Mouse (Mus musculus): ENCODE results near the gene Vamp4.

Gene Vamp4

DNA sequence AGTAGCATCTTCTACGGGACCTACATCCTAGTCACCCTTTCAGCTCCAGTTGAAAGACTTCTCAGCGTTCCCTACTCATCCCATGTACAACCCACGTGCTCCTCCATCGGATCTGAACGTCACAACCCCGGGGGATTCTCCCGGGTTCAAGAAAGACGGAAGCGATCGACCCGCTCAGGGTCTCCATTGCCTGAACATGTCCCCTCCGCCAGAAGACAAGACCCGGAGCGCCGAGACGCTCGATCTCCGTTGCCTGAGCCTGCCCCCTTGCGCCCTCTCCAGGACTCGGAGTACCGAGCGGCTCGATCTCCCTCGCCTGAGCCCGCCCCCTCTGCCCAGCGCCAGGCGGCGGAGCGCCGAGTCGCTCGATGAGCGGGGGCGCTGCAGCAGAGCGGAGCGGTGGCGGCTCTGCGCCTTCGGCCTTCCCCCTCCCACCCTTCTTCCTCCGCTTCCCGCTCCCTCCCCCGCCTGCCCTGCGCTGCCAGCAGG is at the start of gene Vamp4:
Gene Vamp4, plus strand, starts transcription at position 256 of the 489 bp plus-strand sequence.
- peak; percentile 94 to 98 for DNase-seq (ENCODE audit: inconsistent age in 2 of 2, low spot score in 1 of 2)

DNA sequence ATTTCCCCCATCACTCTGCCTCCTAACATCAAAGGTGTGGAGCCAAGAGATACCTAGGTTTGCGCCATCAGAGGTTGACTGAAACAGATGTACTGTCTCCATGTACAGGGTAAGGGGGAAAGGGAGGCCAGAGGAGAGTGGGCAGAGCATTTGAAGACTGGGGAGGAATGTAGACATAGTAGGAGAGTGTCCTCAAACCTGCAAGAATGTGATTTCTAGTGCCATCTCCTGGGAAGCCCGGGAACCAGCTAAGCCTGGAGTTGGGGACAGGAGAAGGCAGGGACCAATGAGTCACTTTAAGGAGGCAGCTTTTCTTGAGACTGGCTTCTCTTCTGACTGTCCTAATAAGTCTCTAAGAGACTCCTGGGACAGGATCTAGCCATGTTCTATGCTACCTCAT is 40.7 kb upstream of the Vamp4 start:
- DNase-seq (ENCODE audit: inconsistent age in 2 of 2, low spot score in 1 of 2), result peak; percentile 40 to 65

DNA sequence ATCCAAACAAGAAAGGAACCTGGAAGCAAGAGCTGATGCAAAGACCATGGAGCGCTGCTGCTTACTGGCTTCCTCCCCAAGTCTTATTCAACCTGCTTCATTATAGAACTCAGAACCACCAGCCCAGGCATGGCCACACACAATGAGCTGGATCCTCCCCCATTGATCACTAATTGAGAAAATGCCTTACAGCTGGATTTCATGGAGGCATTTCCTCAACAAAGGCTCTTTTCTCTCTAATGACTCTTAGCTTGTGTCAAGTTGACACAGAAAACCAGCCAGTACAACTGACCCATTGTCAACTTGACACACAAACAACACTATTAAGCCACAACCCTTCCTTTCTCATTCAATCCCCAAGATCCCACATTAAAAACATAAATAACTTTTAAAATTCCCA is 39.6 kb upstream of the Vamp4 start:
- DNase-seq (ENCODE audit: inconsistent age in 2 of 2, low spot score in 1 of 2), result no peak

DNA sequence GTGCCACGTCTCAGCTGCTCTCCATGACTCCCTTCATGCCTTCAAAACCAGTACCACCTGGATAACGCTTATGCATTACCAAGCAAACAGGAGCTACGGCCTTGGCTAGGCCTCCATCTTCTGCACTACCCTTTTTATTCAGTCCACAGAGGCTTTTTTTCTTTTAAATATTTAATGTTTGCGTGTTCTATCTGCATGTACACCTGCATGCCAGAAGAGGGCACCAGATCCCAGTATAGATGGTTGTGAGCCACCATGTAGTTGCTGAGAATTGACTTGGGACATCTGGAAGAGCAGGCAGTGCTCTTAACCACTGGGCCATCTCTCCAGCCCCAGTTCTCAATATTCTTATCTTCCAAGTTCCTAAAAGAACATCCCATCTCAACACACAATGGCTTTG is 38.7 kb upstream of the Vamp4 start:
- peak; percentile 20 to 47 for DNase-seq (ENCODE audit: inconsistent age in 2 of 2, low spot score in 1 of 2)

DNA sequence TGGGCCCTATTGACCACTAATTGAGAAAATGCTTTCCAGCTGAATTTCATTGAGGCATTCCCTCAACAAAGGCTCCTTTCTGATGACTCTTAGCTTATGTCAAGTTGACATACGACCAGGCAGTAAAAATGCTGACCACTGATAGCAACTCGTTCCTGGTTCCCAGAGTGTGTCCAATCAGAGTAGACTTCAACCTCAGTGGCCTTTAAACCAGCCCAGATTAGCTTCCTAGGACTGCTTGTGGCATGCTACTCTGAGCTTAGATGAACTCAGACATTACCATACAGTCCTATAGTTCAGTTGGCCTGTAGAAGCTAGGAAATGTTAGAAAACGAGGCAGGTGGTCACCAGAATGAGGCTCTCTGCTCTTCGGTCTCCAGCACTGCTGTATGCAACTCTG is 38.0 kb upstream of the Vamp4 start:
- DNase-seq (ENCODE audit: inconsistent age in 2 of 2, low spot score in 1 of 2), result peak in 1 of 2 experiments; percentile 16

- DNase-seq (ENCODE audit: inconsistent age in 2 of 2, low spot score in 1 of 2), result peak; percentile 70 to 87
Observed at GRCm38 (mm10) chr1:162533766-162534560, 36.4 kb upstream of the Vamp4 start.

DNA sequence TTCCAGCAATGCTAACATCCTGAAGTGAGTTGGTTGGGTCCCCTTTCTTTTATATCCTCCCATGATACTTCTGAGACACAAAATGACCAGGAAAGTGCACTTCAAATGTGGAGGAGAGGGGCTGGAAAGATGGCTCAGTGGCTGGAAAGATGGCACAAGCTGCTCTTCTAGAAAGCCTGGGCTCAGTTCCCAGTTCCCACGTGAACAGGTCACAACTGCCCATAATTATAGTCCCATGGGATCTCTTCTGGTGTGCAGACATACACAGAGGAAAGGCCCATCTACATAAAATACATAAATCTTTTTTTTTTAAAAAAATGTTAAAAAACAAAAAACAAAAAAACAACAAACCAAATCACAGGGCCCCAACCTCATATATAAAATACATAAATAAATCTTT is 27.1 kb upstream of the Vamp4 start:
- no peak for DNase-seq (ENCODE audit: inconsistent age in 2 of 2, low spot score in 1 of 2)

DNA sequence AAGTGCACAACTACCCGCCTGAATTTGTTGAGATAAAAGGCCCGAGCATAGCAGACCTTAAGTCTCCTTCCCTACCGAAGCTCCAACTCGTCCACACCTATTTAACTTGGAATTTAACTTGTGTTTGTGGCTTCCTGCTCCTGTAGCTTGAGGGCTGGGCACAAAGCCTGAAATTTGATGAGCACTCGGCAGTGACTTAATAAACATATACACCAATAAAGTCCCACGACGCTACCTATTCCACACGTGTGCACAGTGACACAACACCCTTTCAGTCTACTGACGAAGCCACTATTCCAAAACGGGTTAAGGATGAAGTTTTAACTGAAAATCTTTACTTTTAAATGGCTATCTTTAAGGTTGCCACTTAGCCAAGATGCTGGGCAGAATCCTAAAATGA is 22.7 kb upstream of the Vamp4 start:
- peak in 1 of 2 experiments; percentile 31 for DNase-seq (ENCODE audit: inconsistent age in 2 of 2, low spot score in 1 of 2)

DNA sequence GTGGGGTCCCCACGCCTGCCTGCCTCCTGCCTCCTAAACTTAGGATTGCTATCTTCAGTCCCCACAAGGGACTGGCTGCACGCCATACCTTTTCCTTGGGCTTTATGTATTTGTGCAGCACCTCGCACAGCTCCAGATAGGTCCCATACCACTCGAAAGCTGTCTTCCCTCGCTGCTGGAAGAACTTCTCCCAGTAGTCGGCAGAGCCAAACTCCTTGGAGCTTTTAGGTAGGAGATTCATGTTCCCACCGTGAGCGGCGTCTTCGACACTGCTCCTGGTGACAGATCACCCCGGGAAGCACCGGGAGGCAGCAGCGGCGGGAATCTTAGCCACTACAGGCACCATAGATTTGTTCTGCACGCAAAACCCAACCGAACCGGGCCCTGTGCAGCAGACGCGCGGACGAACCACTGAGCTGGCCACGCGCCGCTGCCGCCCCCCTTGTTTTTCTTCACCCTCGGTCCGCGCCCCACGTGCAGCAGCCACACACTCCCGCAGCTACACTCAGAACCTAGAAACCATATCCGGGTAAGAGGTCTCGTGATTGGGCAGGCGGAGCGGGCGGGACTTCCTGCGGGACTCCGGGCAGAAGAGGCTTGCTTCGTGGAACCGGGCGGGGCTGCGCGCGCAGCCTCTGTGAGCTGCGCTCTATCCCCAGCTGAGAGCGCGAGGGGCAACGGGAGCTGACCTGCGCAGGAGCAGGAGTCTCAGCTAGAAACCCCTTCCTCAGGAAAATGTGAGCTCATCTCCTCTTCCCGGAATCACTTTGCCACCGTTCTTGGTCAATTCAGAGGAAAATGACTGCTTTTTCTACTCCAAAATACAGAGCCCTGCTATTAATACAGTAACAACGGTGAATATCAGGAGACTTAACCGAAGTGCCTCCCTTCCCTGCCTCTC is 22.0 kb upstream of the Vamp4 start, which contains the start of gene Mettl13:
Gene Mettl13, minus strand, starts transcription at position 536 of the 901 bp plus-strand sequence.
- peak; percentile 91 to 95 for DNase-seq (ENCODE audit: inconsistent age in 2 of 2, low spot score in 1 of 2)

GRCm38 (mm10) chr1:162548917-162549613 is 21.2 kb upstream of the Vamp4 start:
- no peak for DNase-seq (ENCODE audit: inconsistent age in 2 of 2, low spot score in 1 of 2)

- DNase-seq (ENCODE audit: inconsistent age in 2 of 2, low spot score in 1 of 2), result peak in 1 of 2 experiments; percentile 54
Observed at GRCm38 (mm10) chr1:162549615-162550283, 20.6 kb upstream of the Vamp4 start.

GRCm38 (mm10) chr1:162552956-162553355 is 17.4 kb upstream of the Vamp4 start:
- DNase-seq (ENCODE audit: inconsistent age in 2 of 2, low spot score in 1 of 2), result no peak

- no peak for DNase-seq (ENCODE audit: inconsistent age in 2 of 2, low spot score in 1 of 2)
Observed at GRCm38 (mm10) chr1:162554193-162554592, 16.1 kb upstream of the Vamp4 start.

GRCm38 (mm10) chr1:162563236-162563635 is 7.1 kb upstream of the Vamp4 start:
- DNase-seq (ENCODE audit: inconsistent age in 2 of 2, low spot score in 1 of 2), result no peak

GRCm38 (mm10) chr1:162564992-162565391 is 5.3 kb upstream of the Vamp4 start:
- DNase-seq (ENCODE audit: inconsistent age in 2 of 2, low spot score in 1 of 2), result no peak

- no peak for DNase-seq (ENCODE audit: inconsistent age in 2 of 2, low spot score in 1 of 2)
Observed at GRCm38 (mm10) chr1:162567351-162567750, 3.0 kb upstream of the Vamp4 start.

- DNase-seq (ENCODE audit: inconsistent age in 2 of 2, low spot score in 1 of 2), result peak in 1 of 2 experiments; percentile 22
Observed at GRCm38 (mm10) chr1:162570931-162571601, 751 bp downstream of the Vamp4 start.

- DNase-seq (ENCODE audit: inconsistent age in 2 of 2, low spot score in 1 of 2), result no peak
Observed at GRCm38 (mm10) chr1:162575098-162575497, 4.8 kb downstream of the Vamp4 start.

DNA sequence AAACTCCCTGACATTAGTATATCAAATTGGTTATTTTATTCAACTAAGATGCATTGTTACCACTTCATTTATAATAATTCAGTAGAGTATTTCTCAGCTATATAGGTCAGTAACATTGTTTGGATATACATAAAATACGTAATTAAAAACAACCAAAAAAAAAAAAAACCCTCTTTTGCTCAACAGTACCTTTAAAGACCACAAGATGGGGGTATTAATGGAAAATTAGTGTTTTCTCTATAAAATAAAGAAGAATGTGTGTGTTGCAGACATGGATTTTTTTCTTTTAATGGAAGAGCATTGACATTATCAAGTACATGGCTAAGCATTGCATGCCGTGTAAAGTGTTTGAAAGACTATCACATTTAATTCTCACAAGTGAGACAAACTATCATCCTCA is 12.6 kb downstream of the Vamp4 start:
- DNase-seq (ENCODE audit: inconsistent age in 2 of 2, low spot score in 1 of 2), result no peak

GRCm38 (mm10) chr1:162586282-162586681 is 16.0 kb downstream of the Vamp4 start:
- DNase-seq (ENCODE audit: inconsistent age in 2 of 2, low spot score in 1 of 2), result no peak

Measured in adrenal gland, adult (tissue).